Mouse (Mus musculus) liver, adult 2 months (tissue): ENCODE results near the gene Tmem171.

Experiments used
- CTCF ChIP-seq: fragments of 200-500 bp; IDR thresholded peaks from 2 replicates; pipeline ENCODE4 v1.5.1; 2011; ENCODE audit warnings: low read depth, low read length, control low read depth
- POLR2A ChIP-seq: fragments of 200-500 bp; IDR thresholded peaks from 2 replicates; pipeline ENCODE4 v1.6.1; 2011; ENCODE audit warnings: low read length, control low read depth; ENCODE audit not compliant: insufficient read depth; ENCODE audit errors: extremely low read depth

- TF ChIP-seq CTCF (no peak), POLR2A (no peak)
Measured at GRCm38 (mm10) chr13:98684144-98684900, 10.3 kb downstream of the Tmem171 start.
